Mouse (Mus musculus): ENCODE data around the gene Tmem121.
A peak's percentile ranks its signal among the peaks of the same experiment; 100 is the strongest.

Gene Tmem121

GRCm38 (mm10) chr12:113185442-113186291, at the start of gene Tmem121:
TSS of gene Tmem121 (plus strand) at chr12:113185930.
- H3K36me3 ChIP-seq (ENCODE audit: control insufficient read depth, insufficient read depth, low read length, poor library complexity, severe bottlenecking): no peaks in the 10 kb centered on the region
- no peaks in the 10 kb centered on the region for H3K27me3 ChIP-seq (ENCODE audit: control insufficient read depth, insufficient read depth, low read length, poor library complexity, severe bottlenecking)
- DNase-seq (ENCODE audit: low read depth, low spot score): peak; percentile 22

GRCm38 (mm10) chr12:113136492-113137020, 49.2 kb upstream of the Tmem121 start:
- DNase-seq (ENCODE audit: low read depth, low spot score): no peak
- H3K27me3 ChIP-seq (ENCODE audit: control insufficient read depth, insufficient read depth, low read length, poor library complexity, severe bottlenecking): no peaks in the 10 kb centered on the region

DNA sequence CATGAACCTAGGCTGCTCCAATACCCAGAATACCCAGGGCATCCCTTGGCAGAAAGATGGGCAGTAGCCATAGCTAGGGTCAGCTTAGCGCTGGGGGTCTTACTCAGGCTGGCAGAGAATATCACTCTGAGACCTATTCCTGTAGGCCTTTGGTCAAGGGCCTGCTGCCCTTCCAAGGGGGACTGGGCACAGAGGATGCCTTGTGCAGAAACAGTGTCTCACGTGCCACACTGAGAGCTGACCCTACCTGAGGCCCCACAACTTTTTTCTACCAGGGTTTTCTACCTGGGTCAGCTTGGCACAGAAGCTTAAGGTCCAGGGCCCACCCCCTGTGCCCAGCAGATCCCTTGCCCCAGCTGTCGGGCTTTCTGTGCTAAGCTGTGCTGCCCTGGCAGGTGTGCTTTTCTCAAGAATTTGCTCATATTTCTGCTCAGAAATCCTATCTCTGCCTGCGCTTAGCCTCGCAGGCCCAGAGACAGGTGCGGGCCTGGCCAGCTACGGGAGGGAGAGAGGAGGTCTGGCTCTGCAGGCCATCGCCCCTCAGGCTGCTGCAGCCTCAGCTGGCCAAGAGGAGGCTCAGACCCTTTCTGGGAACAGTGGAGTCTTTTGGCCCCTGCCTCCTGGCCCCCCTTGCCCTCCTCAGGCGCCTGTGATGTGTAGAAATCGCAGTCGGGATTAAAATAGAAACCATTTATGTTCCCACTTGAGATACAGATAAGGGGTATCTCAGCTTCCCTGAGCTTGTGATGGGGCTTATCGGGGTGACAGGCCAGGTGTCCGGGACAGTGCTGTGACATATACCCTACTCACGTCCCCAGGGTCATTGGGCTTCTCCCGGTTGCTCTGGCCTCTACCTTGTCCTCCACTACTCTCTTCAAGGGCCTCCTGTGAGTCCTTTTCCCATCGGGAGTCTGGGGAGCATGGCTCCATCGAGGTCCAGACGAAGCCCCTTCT, 48.2 kb upstream of the Tmem121 start:
- Histone ChIP-seq H3K36me3 (ENCODE audit: control insufficient read depth, insufficient read depth, low read length, poor library complexity, severe bottlenecking) (peaks cover 4% of the 10 kb centered on the region; the same call in 1 of the 2 replicates), H3K27me3 (ENCODE audit: control insufficient read depth, insufficient read depth, low read length, poor library complexity, severe bottlenecking) (no peaks in the 10 kb centered on the region)
- no peak for DNase-seq (ENCODE audit: low read depth, low spot score)

More at GRCm38 (mm10) chr12:113136492-113137020, 49.2 kb upstream of the Tmem121 start:
- peaks cover 4% of the 10 kb centered on the region; the same call in 1 of the 2 replicates for H3K36me3 ChIP-seq (ENCODE audit: control insufficient read depth, insufficient read depth, low read length, poor library complexity, severe bottlenecking)

DNA sequence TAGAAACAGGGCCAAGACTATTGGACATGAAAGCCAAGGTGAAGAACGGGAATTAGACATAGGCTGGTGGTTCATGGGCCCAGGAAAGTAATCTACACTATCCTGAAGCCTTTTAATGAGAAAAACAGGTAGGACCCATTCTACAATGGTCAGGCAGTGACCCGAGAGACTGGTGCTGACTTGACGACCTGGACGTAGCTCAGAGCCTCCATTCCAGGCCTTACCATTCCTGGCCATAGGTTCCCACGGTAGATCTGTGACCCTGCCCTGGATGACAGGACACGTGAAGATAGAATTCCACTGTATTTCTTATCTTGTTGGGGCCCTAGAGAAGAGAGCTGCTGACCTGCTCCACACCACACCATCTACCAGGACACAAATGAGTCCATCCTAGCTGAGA, 47.4 kb upstream of the Tmem121 start:
- no peaks in the 10 kb centered on the region for H3K27me3 ChIP-seq (ENCODE audit: control insufficient read depth, insufficient read depth, low read length, poor library complexity, severe bottlenecking)
- DNase-seq (ENCODE audit: low read depth, low spot score): no peak
- H3K36me3 ChIP-seq (ENCODE audit: control insufficient read depth, insufficient read depth, low read length, poor library complexity, severe bottlenecking): peaks cover 4% of the 10 kb centered on the region; the same call in 1 of the 2 replicates

DNA sequence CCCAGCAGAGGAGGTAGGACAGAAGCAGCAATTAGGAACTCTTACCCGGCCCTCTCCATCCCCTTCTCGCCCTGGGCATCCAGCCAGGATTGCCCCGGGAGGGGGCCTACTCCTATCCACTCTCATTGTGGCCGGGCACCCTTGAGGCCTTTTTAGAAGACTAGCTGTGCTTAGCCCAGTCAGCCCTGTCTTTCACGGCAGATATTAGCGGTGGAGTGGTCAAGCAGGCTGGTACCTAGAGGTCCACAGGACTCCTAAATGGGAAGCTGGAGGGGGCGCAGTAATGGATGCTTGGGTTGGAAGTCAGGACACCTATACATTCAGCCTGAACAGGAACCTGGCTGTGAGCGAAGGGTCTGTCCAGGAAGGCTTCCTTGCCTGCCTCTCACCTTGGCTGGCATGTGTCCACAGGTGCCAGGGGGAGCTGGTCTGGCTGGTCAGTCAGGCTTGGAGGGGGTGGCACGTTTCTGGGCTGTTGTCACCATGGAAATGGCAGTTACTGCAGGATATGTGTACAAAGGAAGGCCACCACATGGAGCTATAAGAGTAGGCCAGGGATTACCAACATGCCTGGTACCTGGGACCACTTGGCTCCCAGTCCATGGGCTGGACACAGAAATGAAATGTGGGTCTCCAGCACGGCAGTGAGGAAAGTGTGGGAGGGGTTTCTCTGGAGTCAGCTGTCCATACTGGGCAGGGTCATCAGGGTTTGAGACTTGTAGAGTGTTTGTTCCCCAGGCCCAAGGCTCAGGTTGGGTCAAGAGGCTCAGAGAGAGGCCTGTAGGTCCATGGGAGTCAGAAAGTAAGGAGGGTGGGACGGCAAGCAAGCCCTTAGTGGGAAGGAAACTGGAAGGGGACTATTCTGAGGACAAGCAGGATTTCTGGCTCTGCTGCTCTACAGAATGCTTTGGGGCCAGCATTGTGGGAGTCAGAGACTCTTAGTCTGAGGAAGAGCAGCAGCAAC, 46.5 kb upstream of the Tmem121 start:
- DNase-seq (ENCODE audit: low read depth, low spot score): no peak
- no peaks in the 10 kb centered on the region for H3K27me3 ChIP-seq (ENCODE audit: control insufficient read depth, insufficient read depth, low read length, poor library complexity, severe bottlenecking)
- peaks cover 4% of the 10 kb centered on the region; the same call in 1 of the 2 replicates for H3K36me3 ChIP-seq (ENCODE audit: control insufficient read depth, insufficient read depth, low read length, poor library complexity, severe bottlenecking)

GRCm38 (mm10) chr12:113139908-113140615, 45.7 kb upstream of the Tmem121 start, which contains the start of gene Crip2:
TSS of gene Crip2 (plus strand) at chr12:113140236.
- peak; percentile 91 for DNase-seq (ENCODE audit: low read depth, low spot score)
- Histone ChIP-seq H3K27me3 (ENCODE audit: control insufficient read depth, insufficient read depth, low read length, poor library complexity, severe bottlenecking) (no peaks in the 10 kb centered on the region), H3K36me3 (ENCODE audit: control insufficient read depth, insufficient read depth, low read length, poor library complexity, severe bottlenecking) (peaks cover 3% of the 10 kb centered on the region; the same call in 1 of the 2 replicates)

DNA sequence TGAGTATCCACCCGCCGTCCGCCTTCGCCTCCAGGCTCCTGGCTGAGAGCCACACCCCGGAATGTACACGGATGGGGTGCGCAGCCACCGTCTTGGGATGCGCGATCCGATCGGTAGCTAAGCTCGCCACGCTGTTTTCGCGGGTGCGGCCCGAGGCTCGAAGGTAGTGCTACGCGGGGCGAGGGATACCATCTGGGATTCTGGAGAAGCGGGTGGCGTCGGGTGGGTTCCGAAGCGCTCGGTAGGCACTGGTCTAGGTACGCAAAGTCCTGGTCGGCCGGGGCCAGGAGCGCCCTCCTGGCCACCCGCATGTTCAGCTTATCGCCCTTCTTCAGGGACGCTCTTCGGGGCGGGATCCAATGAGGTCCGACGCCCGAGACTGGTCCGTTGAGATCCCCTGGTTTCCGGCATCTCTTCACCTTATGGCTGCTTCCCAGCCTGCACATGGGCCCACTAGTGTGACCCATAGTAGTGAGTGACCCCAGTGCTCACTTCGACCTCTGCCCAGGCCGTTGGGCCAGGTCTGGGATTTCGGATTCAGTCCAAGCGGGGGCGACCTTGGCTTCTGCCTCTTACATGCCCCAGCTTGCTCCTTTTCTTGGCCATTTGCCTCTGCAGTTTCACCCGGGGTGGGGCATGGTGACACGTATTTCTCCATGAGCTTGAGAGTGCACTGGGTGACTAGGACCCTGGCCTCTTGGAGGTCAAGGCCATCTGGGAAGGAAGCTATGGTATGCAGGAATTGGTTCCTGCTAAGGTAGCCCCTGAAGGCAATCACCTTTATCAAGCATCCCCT, 44.9 kb upstream of the Tmem121 start:
- no peaks in the 10 kb centered on the region for H3K27me3 ChIP-seq (ENCODE audit: control insufficient read depth, insufficient read depth, low read length, poor library complexity, severe bottlenecking)
- no peak for DNase-seq (ENCODE audit: low read depth, low spot score)
- peaks cover 1% of the 10 kb centered on the region; the same call in 1 of the 2 replicates for H3K36me3 ChIP-seq (ENCODE audit: control insufficient read depth, insufficient read depth, low read length, poor library complexity, severe bottlenecking)

GRCm38 (mm10) chr12:113141531-113141973, 44.2 kb upstream of the Tmem121 start:
- Histone ChIP-seq H3K27me3 (ENCODE audit: control insufficient read depth, insufficient read depth, low read length, poor library complexity, severe bottlenecking) (no peaks in the 10 kb centered on the region), H3K36me3 (ENCODE audit: control insufficient read depth, insufficient read depth, low read length, poor library complexity, severe bottlenecking) (no peaks in the 10 kb centered on the region; the same call in 1 of the 2 replicates)
- DNase-seq (ENCODE audit: low read depth, low spot score): no peak

GRCm38 (mm10) chr12:113142021-113142975, 43.4 kb upstream of the Tmem121 start:
- Histone ChIP-seq H3K27me3 (ENCODE audit: control insufficient read depth, insufficient read depth, low read length, poor library complexity, severe bottlenecking) (no peaks in the 10 kb centered on the region), H3K36me3 (ENCODE audit: control insufficient read depth, insufficient read depth, low read length, poor library complexity, severe bottlenecking) (no peaks in the 10 kb centered on the region; the same call in 1 of the 2 replicates)
- no peak for DNase-seq (ENCODE audit: low read depth, low spot score)

GRCm38 (mm10) chr12:113143164-113143563, 42.6 kb upstream of the Tmem121 start:
- Histone ChIP-seq H3K36me3 (ENCODE audit: control insufficient read depth, insufficient read depth, low read length, poor library complexity, severe bottlenecking) (no peaks in the 10 kb centered on the region; the same call in 1 of the 2 replicates), H3K27me3 (ENCODE audit: control insufficient read depth, insufficient read depth, low read length, poor library complexity, severe bottlenecking) (no peaks in the 10 kb centered on the region)
- DNase-seq (ENCODE audit: low read depth, low spot score): no peak

DNA sequence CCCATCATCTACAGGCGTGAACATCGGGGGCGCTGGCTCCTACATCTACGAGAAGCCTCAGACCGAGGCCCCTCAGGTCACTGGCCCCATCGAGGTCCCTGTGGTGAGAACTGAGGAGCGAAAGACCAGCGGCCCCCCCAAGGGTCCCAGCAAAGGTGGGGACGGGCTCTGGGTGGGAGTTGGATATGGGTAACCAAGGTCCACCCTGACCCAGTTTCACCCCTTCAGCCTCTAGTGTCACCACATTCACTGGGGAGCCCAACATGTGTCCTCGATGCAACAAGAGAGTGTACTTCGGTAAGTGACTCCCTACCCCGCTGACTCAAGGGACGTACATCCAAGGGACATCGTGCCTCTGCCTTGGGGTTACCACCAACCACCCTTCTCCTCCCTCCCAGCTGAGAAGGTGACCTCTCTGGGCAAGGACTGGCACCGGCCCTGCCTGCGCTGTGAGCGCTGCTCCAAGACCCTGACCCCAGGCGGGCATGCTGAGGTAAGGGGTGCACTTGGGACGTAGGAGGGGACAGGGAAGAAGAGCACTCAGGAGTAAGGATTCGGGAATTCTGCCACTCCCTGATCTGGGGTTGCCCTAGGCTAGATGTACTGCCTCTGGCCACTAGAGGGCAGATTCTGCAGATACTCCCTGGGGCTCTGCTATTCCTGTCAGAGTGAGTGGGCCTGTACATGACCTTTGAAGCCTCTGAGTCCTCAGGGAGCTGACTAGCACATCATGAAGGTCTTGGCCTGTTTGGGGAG, 41.6 kb upstream of the Tmem121 start:
- Histone ChIP-seq H3K36me3 (ENCODE audit: control insufficient read depth, insufficient read depth, low read length, poor library complexity, severe bottlenecking) (no peaks in the 10 kb centered on the region; the same call in 1 of the 2 replicates), H3K27me3 (ENCODE audit: control insufficient read depth, insufficient read depth, low read length, poor library complexity, severe bottlenecking) (no peaks in the 10 kb centered on the region)
- DNase-seq (ENCODE audit: low read depth, low spot score): peak; percentile 70
